Mouse (Mus musculus): ENCODE results near the gene Plin4. TPM values are rescaled to one million over a fixed set of nuclear protein-coding genes. Genes with fewer than 3 reads are reported as not detected.

Gene Plin4
- polyA plus RNA-seq, 2 experiments: 0.04 to 0.07 TPM

DNA sequence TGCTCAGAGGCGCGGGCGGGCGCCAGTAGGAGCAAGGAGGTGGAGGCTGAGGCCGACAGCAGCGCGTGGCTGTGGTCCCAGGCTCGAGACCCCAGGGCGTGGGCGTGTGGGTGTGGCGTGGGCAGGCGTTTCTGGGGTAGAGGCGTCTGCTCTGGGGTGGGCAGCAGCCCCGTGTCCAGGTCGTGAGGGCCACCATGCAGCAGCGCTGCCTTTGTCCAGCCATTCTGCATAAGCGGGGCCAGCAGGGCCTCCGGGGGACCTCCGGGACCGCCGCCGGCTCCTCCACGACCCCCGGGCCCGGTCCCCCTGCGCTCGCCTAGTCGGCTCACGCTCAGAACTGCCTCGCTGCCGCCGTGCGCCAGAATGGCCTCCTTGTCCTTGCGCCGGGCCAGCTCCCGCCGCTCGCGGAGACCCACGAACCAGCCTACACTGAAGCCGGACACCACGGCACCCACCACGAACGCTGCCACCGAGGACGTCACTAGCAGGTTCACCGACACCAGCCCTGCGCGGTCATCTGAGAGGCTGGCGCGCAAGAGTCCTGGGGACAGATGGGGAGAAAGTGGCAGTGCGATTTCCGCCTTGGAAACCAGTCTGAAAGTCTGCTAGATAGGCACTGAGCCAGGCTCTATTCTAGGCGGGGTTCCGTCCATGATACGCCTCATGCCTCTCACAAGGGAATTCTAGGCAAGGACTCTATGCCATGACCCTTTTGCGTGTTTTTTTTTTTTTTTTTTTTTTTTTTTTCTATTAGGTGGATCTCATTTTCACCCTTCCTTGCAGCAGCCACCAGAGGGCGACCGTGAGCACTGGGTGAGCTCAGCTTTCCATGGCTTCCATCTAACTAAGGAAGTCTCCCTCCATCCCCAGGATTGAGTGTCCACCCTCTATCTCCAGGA, 15.0 kb upstream of the Plin4 start:
- H3K27ac ChIP-seq (replicated peaks; ENCODE audit: low read depth, low read length): no peak overlapping the region
- no peaks in the 10 kb centered on the region; the same call in 1 of the 2 replicates for H3K4me1 ChIP-seq (ENCODE audit: control insufficient read depth, insufficient read depth, low read length)
- ATAC-seq (ENCODE audit: low FRiP score, low read depth) (0 out of 2 replicates have a peak, but pooled peaks have one; percentile 14), DNase-seq (ENCODE audit: low spot score) (no peak)
- peak overlapping the region; percentile 38 for H3K4me3 ChIP-seq (replicated peaks; ENCODE audit: low read length)
- H3K9ac ChIP-seq (ENCODE audit: low read depth, low read length, severe bottlenecking): peak overlapping the region; percentile 55
- WGBS: 8% methylated on average over 51 of the region's 59 CpGs
- peak overlapping the region; percentile 68 for H3K4me2 ChIP-seq (replicated peaks; ENCODE audit: low read depth, low read length, severe bottlenecking)
- peaks cover 11% of the 10 kb centered on the region for H3K9me3 ChIP-seq (ENCODE audit: control insufficient read depth, low read length)
- TF ChIP-seq POLR2A (IDR thresholded peaks at IDR 0.05; ENCODE audit: borderline replicate concordance, extremely low read depth, insufficient read depth, insufficient read length): no peak
- no peaks in the 10 kb centered on the region for H3K36me3 ChIP-seq (ENCODE audit: control insufficient read depth, insufficient read depth, low read length)
- H3K27me3 ChIP-seq (ENCODE audit: control insufficient read depth, insufficient read depth, low read length): peaks cover 56% of the 10 kb centered on the region

DNA sequence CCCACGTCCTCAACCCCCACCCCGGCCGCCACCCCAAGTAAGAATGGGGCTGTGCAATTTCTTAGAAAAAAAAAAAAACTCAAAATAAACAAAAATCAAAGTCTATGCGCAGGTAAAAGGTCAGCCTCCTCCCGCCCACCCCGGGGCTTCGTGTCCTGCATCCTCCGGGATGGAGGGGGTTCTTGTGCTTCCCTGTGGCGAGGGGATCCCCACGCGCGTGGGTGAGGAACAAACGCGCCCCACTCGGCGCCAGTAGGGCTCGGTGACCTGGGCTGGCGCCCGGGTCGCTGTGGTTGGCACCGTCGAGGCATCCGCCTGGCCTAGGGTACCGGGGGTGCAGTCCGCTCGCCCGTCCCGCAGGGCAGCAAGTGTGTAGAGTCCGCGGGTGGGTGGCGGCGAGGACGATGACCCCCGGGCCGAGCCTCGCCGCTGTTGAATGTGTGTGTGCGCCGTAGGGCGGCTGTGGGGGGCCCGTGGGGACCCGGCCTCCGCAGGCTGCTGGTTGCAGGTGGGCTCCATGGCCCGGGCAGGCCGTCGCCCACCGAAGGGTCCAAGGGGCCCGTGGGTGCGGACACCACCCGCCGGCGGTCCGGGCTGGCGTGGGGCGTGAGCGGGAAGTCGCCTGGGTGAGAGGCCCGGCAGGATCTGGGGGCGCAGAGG, 14.2 kb upstream of the Plin4 start:
- H3K36me3 ChIP-seq (ENCODE audit: control insufficient read depth, insufficient read depth, low read length): no peaks in the 10 kb centered on the region
- peak overlapping the region; percentile 38 for H3K4me3 ChIP-seq (replicated peaks; ENCODE audit: low read length)
- H3K9me3 ChIP-seq (ENCODE audit: control insufficient read depth, low read length): peaks cover 11% of the 10 kb centered on the region
- H3K4me2 ChIP-seq (replicated peaks; ENCODE audit: low read depth, low read length, severe bottlenecking): peak overlapping the region; percentile 68
- DNase-seq (ENCODE audit: low spot score) (no peak), ATAC-seq (ENCODE audit: low FRiP score, low read depth) (no peak)
- no peak for TF ChIP-seq POLR2A (IDR thresholded peaks at IDR 0.05; ENCODE audit: borderline replicate concordance, extremely low read depth, insufficient read depth, insufficient read length)
- peak overlapping the region; percentile 55 for H3K9ac ChIP-seq (ENCODE audit: low read depth, low read length, severe bottlenecking)
- WGBS: 42% methylated on average over 49 of the region's 59 CpGs
- H3K27ac ChIP-seq (replicated peaks; ENCODE audit: low read depth, low read length): no peak overlapping the region
- H3K4me1 ChIP-seq (ENCODE audit: control insufficient read depth, insufficient read depth, low read length): no peaks in the 10 kb centered on the region; the same call in 1 of the 2 replicates
- peaks cover 62% of the 10 kb centered on the region for H3K27me3 ChIP-seq (ENCODE audit: control insufficient read depth, insufficient read depth, low read length)

GRCm38 (mm10) chr17:56123161-56123560, 13.6 kb upstream of the Plin4 start:
- 88% methylated on average over 12 of the region's 12 CpGs for WGBS
- H3K4me1 ChIP-seq (ENCODE audit: control insufficient read depth, insufficient read depth, low read length): no peaks in the 10 kb centered on the region; the same call in 1 of the 2 replicates
- DNase-seq (ENCODE audit: low spot score): no peak

GRCm38 (mm10) chr17:56121826-56122225, 12.2 kb upstream of the Plin4 start, which contains the start of gene Lrg1:
Gene Lrg1, minus strand, starts transcription at chr17:56122001.
- no peaks in the 10 kb centered on the region for H3K36me3 ChIP-seq (ENCODE audit: control insufficient read depth, insufficient read depth, low read length)
- DNase-seq (ENCODE audit: low spot score) (no peak), ATAC-seq (ENCODE audit: low FRiP score, low read depth) (no peak)
- H3K4me3 ChIP-seq (replicated peaks; ENCODE audit: low read length): no peak within 1 kb of the TSS
- H3K4me2 ChIP-seq (replicated peaks; ENCODE audit: low read depth, low read length, severe bottlenecking): no peak within 1 kb of the TSS
- H3K27me3 ChIP-seq (ENCODE audit: control insufficient read depth, insufficient read depth, low read length): peaks cover 77% of the 10 kb centered on the region
- H3K27ac ChIP-seq (replicated peaks; ENCODE audit: low read depth, low read length): no peak within 1 kb of the TSS
- no peak within 1 kb of the TSS for H3K9ac ChIP-seq (ENCODE audit: low read depth, low read length, severe bottlenecking)
- TF ChIP-seq POLR2A (IDR thresholded peaks at IDR 0.05; ENCODE audit: borderline replicate concordance, extremely low read depth, insufficient read depth, insufficient read length): no peak
- 60% methylated on average over 2 of the region's 2 CpGs for WGBS
- H3K4me1 ChIP-seq (ENCODE audit: control insufficient read depth, insufficient read depth, low read length): peaks cover 5% of the 10 kb centered on the region
- peaks cover 11% of the 10 kb centered on the region for H3K9me3 ChIP-seq (ENCODE audit: control insufficient read depth, low read length)

More at GRCm38 (mm10) chr17:56123161-56123560, 13.6 kb upstream of the Plin4 start:
- TF ChIP-seq POLR2A (IDR thresholded peaks at IDR 0.05; ENCODE audit: borderline replicate concordance, extremely low read depth, insufficient read depth, insufficient read length): no peak
- no peak overlapping the region for H3K4me3 ChIP-seq (replicated peaks; ENCODE audit: low read length)
- no peak for ATAC-seq (ENCODE audit: low FRiP score, low read depth)
- no peak overlapping the region for H3K27ac ChIP-seq (replicated peaks; ENCODE audit: low read depth, low read length)
- peaks cover 11% of the 10 kb centered on the region for H3K9me3 ChIP-seq (ENCODE audit: control insufficient read depth, low read length)
- H3K4me2 ChIP-seq (replicated peaks; ENCODE audit: low read depth, low read length, severe bottlenecking): no peak overlapping the region
- H3K9ac ChIP-seq (ENCODE audit: low read depth, low read length, severe bottlenecking): no peak overlapping the region
- peaks cover 69% of the 10 kb centered on the region for H3K27me3 ChIP-seq (ENCODE audit: control insufficient read depth, insufficient read depth, low read length)
- no peaks in the 10 kb centered on the region for H3K36me3 ChIP-seq (ENCODE audit: control insufficient read depth, insufficient read depth, low read length)

Data from limb, embryonic 14.5 days (tissue).